Mouse (Mus musculus) thymus, adult 2 months (tissue): Measurements from ENCODE around the gene Capn9. TPM values are rescaled to one million over a fixed set of nuclear protein-coding genes. Genes with fewer than 3 reads are reported as not detected.

Experiments
- DNase-seq: peaks from one replicate; pipeline ENCODE4 v3.0.0; 2021
- H3K27ac ChIP-seq: fragments of 200-500 bp; 2 replicates; pipeline ENCODE4 v1.5.1; 2012; ENCODE audit warnings: low read length, control low read depth; ENCODE audit not compliant: control insufficient read depth, insufficient read depth
- H3K27me3 ChIP-seq: fragments of 200-500 bp; 2 replicates; pipeline ENCODE4 v1.6.1; 2012; ENCODE audit warnings: mild to moderate bottlenecking, low read length, moderate library complexity, mixed read lengths; ENCODE audit not compliant: control insufficient read depth, insufficient read depth
- H3K36me3 ChIP-seq: fragments of 200-500 bp; 2 replicates; pipeline ENCODE4 v1.6.1; 2012; ENCODE audit warnings: mild to moderate bottlenecking, low read length, moderate library complexity; ENCODE audit not compliant: control insufficient read depth, insufficient read depth
- H3K4me1 ChIP-seq: fragments of 200-500 bp; replicated peaks from 2 replicates; pipeline ENCODE4 v1.6.1; 2012; ENCODE audit warnings: low read length; ENCODE audit not compliant: control insufficient read depth, insufficient read depth
- H3K4me3 ChIP-seq: fragments of 200-500 bp; 2 replicates; pipeline ENCODE4 v1.5.1; 2012; ENCODE audit warnings: mild to moderate bottlenecking, low read length, control low read depth, moderate library complexity; ENCODE audit not compliant: control insufficient read depth, insufficient read depth
- CTCF ChIP-seq: fragments of 200-500 bp; IDR thresholded peaks from 2 replicates; pipeline ENCODE4 v1.5.1; 2012; ENCODE audit warnings: mild to moderate bottlenecking, control low read depth, low read length, moderate library complexity, borderline replicate concordance; ENCODE audit not compliant: control insufficient read depth, poor library complexity, insufficient read depth; ENCODE audit errors: extremely low read depth
- POLR2A ChIP-seq: fragments of 200-500 bp; IDR thresholded peaks from 2 replicates; pipeline ENCODE4 v1.6.1; 2012; ENCODE audit warnings: mild to moderate bottlenecking, low read length, control low read depth, moderate library complexity; ENCODE audit not compliant: control insufficient read depth, poor library complexity, insufficient read depth; ENCODE audit errors: extremely low read depth
- WGBS: fragments of 180-500 bp; shearing (Covaris S2); methylation state at CpG from one replicate; pipeline ENCODE4 v1.1.7; 2018; 5-methylcytosine and 5-hydroxymethylcytosine counted together
- polyA plus RNA-seq: library from polyadenylated mRNA; depleted of rRNA; stranded (reverse); fragments of >200 nt; gene quantifications from 2 replicates; pipeline ENCODE4 v1.2.3, GENCODE M21; 2012; rRNA removed

Capn9 gene
- polyA plus RNA-seq, result 0.08 and 0.13 TPM in 2 replicates

DNA sequence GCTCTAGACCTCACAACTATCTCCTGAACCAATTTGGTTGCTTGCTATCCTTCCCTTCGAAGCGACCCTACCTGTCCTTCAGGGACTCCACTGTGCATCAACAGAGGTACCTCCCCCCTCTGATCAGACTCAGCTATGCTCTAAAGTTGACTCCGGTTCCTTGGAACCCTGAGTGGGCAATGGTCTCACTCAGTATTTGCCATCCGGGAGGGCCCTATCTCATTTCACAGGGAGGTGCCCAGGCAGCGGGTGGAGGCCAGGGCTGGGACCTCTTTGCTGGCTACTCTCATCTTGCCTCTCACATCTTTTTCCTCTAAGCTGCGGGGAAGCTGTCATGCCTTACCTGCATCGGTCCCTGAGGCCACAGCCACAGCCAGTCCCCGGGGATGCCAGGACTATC is at the start of gene Capn9:
Gene Capn9 (plus strand): TSS at position 301 of the 400 bp plus-strand sequence.
- Histone ChIP-seq H3K36me3 (no peaks in the 10 kb centered on the region), H3K27ac (no peak within 1 kb of the TSS), H3K4me3 (no peak within 1 kb of the TSS), H3K27me3 (no peaks in the 10 kb centered on the region), H3K4me1 (peaks cover 4% of the 10 kb centered on the region)
- DNase-seq, result no peak
- WGBS, result 92% methylated on average over 8 of the region's 8 CpGs
- TF ChIP-seq POLR2A (no peak), CTCF (no peak)

GRCm38 (mm10) chr8:124526261-124526660 is 49.6 kb upstream of the Capn9 start:
- TF ChIP-seq CTCF (no peak), POLR2A (no peak)
- no peak for DNase-seq
- Histone ChIP-seq H3K4me1 (peaks cover 9% of the 10 kb centered on the region), H3K4me3 (no peak overlapping the region), H3K27ac (no peak overlapping the region), H3K27me3 (no peaks in the 10 kb centered on the region), H3K36me3 (peaks cover 28% of the 10 kb centered on the region)
- 96% methylated on average over 11 of the region's 11 CpGs for WGBS

DNA sequence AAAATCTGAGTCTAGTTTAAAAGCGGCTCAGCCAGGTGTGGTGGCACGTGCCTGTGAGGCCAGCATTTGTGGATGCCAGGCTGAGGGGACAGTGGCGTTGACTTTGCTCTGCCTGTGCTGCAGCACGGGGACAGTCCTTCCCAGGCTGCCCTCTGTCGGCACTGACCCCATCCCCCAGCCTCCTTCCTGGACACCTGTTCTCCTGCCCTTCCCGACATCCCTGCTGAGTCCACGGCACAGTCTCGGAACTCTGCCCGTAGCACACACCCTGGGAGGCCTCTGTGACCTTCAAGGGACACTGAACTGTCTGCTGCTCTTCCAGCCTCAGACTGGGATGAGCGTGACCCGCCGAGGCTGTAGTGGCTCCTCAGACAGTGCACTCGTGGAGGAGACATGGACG is 45.8 kb upstream of the Capn9 start:
- DNase-seq, result no peak
- no peak overlapping the region for H3K4me3 ChIP-seq
- H3K4me1 ChIP-seq, result no peaks in the 10 kb centered on the region
- 95% methylated on average over 14 of the region's 14 CpGs for WGBS
- peaks cover 41% of the 10 kb centered on the region for H3K36me3 ChIP-seq
- TF ChIP-seq CTCF, result no peak
- no peak for TF ChIP-seq POLR2A
- no peaks in the 10 kb centered on the region for H3K27me3 ChIP-seq
- H3K27ac ChIP-seq, result no peak overlapping the region

DNA sequence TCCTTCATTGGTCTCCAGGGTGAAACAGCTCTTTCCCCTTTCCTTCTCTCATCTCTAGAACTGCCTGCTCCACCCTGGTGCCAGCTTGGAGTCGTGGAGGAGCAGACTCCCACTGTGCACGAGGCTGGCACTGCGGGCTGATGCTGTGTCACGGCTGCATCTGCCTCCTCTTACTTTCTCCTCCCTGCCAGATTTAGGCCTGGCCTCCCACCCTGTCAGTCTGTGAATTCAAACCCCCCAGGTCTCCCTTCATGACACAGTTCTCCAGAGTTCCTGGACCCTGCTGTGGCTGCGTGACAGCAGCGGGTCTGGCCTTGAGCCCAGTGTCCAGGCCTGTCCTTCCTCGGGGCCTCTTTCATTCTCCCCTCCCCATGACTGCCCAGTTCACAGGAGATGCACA is 45.4 kb upstream of the Capn9 start:
- no peak for DNase-seq
- peaks cover 45% of the 10 kb centered on the region for H3K36me3 ChIP-seq
- H3K4me3 ChIP-seq, result no peak overlapping the region
- H3K27me3 ChIP-seq, result no peaks in the 10 kb centered on the region
- TF ChIP-seq CTCF (no peak), POLR2A (no peak)
- no peaks in the 10 kb centered on the region for H3K4me1 ChIP-seq
- H3K27ac ChIP-seq, result no peak overlapping the region
- WGBS, result 93% methylated on average over 7 of the region's 7 CpGs

GRCm38 (mm10) chr8:124530996-124531395 is 44.9 kb upstream of the Capn9 start:
- Histone ChIP-seq H3K27ac (no peak overlapping the region), H3K4me1 (no peaks in the 10 kb centered on the region), H3K36me3 (peaks cover 45% of the 10 kb centered on the region), H3K4me3 (no peak overlapping the region), H3K27me3 (no peaks in the 10 kb centered on the region)
- whole genome bisulfite sequencing, result 92% methylated on average over 4 of the region's 4 CpGs
- TF ChIP-seq POLR2A, result no peak
- no peak for DNase-seq

- peaks cover 39% of the 10 kb centered on the region for H3K36me3 ChIP-seq
- WGBS, result 97% methylated on average over 3 of the region's 3 CpGs
- DNase-seq, result no peak
- H3K4me3 ChIP-seq, result no peak overlapping the region
- H3K4me1 ChIP-seq, result no peaks in the 10 kb centered on the region
- TF ChIP-seq POLR2A (no peak), CTCF (no peak)
- no peaks in the 10 kb centered on the region for H3K27me3 ChIP-seq
- H3K27ac ChIP-seq, result no peak overlapping the region
Observed at GRCm38 (mm10) chr8:124532626-124533025, 43.3 kb upstream of the Capn9 start.

DNA sequence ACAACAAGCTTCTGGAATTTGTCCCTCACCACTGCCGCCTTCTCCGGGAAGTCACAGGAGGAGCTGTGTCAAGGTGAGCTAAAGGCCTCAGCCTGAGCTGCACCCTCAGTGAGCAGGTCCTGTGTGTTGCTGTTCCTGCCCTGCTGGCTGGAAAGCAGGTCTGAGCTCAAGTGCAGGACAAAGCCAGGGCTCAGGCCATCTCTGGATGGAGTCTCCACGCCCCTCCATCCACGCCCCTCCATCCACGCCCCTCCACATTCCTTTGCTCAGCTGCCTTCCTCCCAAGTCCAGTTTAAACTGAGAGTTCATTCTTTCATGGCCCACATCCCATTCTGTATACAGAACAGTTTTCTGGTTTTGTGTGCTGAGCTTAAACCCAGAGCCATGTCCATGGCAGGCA is 40.5 kb upstream of the Capn9 start:
- DNase-seq, result no peak
- Histone ChIP-seq H3K4me1 (no peaks in the 10 kb centered on the region), H3K27me3 (no peaks in the 10 kb centered on the region; the same call in 1 of the 2 replicates), H3K27ac (no peak overlapping the region), H3K4me3 (no peak overlapping the region), H3K36me3 (peaks cover 52% of the 10 kb centered on the region)
- TF ChIP-seq CTCF (no peak), POLR2A (no peak)
- 97% methylated on average over 5 of the region's 5 CpGs for WGBS
